Mouse (Mus musculus) CH12.LX (cell line): ENCODE measurements around the gene Fkbp11. TPM values are rescaled to one million over a fixed set of nuclear protein-coding genes. Genes with fewer than 3 reads are reported as not detected.

ENCODE experiments used
- DNase-seq: peaks from one replicate; pipeline ENCODE4 v3.0.0-alpha.2; 2013; ENCODE audit errors: extremely low read depth
- H3K27ac ChIP-seq: 2 replicates; pipeline ENCODE4 v1.5.1; 2012; ENCODE audit warnings: low read depth, mild to moderate bottlenecking, control low read depth, moderate library complexity; ENCODE audit not compliant: insufficient read depth
- H3K27me3 ChIP-seq: replicated peaks from 2 replicates; pipeline ENCODE3; 2012; ENCODE audit warnings: inconsistent platforms
- H3K36me3 ChIP-seq, 2 experiments: replicated peaks in 1 of 2; 2 replicates each; pipeline versions ENCODE3 to v1.6.1; 2012; ENCODE audit warnings: inconsistent platforms in 1 of 2, low read length in 1 of 2, mild to moderate bottlenecking in 1 of 2, mixed read lengths in 1 of 2, moderate library complexity in 1 of 2; ENCODE audit not compliant: control insufficient read depth in 1 of 2, insufficient read depth in 1 of 2
- H3K4me1 ChIP-seq, 2 experiments: 2 replicates each; pipeline ENCODE4 v1.6.1; 2012; ENCODE audit warnings: inconsistent platforms in 1 of 2, moderate library complexity in 1 of 2; ENCODE audit not compliant: insufficient read depth in 2 of 2, control insufficient read depth in 1 of 2
- H3K4me2 ChIP-seq: 2 replicates; pipeline ENCODE4 v1.6.1; 2012; ENCODE audit warnings: low read depth, mild to moderate bottlenecking, control low read depth; ENCODE audit not compliant: poor library complexity, insufficient read depth, severe bottlenecking
- H3K4me3 ChIP-seq, 3 experiments: fragments of 150-350 bp in 1 of 3; sonication (generic) in 1 of 3; replicated peaks in 1 of 3; 2 replicates each; pipeline versions ENCODE3 to v1.5.1; 2011 to 2012; ENCODE audit warnings: low read depth in 2 of 3, low read length in 2 of 3, mild to moderate bottlenecking in 2 of 3, moderate library complexity in 2 of 3, control low read depth in 1 of 3, improper control_type of control experiment in 1 of 3, inconsistent platforms in 1 of 3, mixed read lengths in 1 of 3; ENCODE audit not compliant: poor library complexity in 1 of 3
- H3K79me2 ChIP-seq: replicated peaks from 2 replicates; pipeline ENCODE4 v1.6.1; 2012; ENCODE audit warnings: mild to moderate bottlenecking, moderate library complexity; ENCODE audit not compliant: control insufficient read depth, poor library complexity, insufficient read depth, severe bottlenecking; ENCODE audit errors: extremely low read depth
- H3K9ac ChIP-seq: 2 replicates; pipeline ENCODE4 v1.6.1; 2012; ENCODE audit warnings: low read depth, mild to moderate bottlenecking, control low read depth, moderate library complexity; ENCODE audit not compliant: insufficient read depth
- H3K9me3 ChIP-seq: replicated peaks from 2 replicates; pipeline ENCODE3; 2012; ENCODE audit warnings: low read length, inconsistent platforms, mixed read lengths
- BHLHE40 ChIP-seq: IDR thresholded peaks from 2 replicates; pipeline ENCODE4 v1.6.1; 2011; ENCODE audit warnings: mild to moderate bottlenecking, low read depth, low read length, improper control_type of control experiment
- CHD2 ChIP-seq: IDR thresholded peaks from 2 replicates; pipeline ENCODE4 v1.6.1; 2011; ENCODE audit warnings: low read length, improper control_type of control experiment
- CTCF ChIP-seq, 2 experiments: IDR thresholded peaks in 1 of 2; conservative IDR thresholded peaks in 1 of 2; 2 replicates each; pipeline ENCODE4 v1.5.1; 2011 to 2012; ENCODE audit warnings: low read depth in 2 of 2, low read length in 2 of 2, improper control_type of control experiment in 1 of 2, inconsistent platforms in 1 of 2, mild to moderate bottlenecking in 1 of 2, moderate library complexity in 1 of 2
- E2F4 ChIP-seq: IDR thresholded peaks from 2 replicates; pipeline ENCODE4 v1.6.1; 2011; ENCODE audit warnings: low read depth, low read length, improper control_type of control experiment; ENCODE audit not compliant: insufficient replicate concordance
- ELF1 ChIP-seq: IDR thresholded peaks from 2 replicates; pipeline ENCODE4 v1.6.1; 2014; ENCODE audit warnings: low read depth, mild to moderate bottlenecking, inconsistent platforms, low read length, improper control_type of control experiment
- HCFC1 ChIP-seq: IDR thresholded peaks from 2 replicates; pipeline ENCODE4 v1.6.1; 2012; ENCODE audit warnings: low read depth, mild to moderate bottlenecking, inconsistent platforms, low read length, improper control_type of control experiment
- IRF4 ChIP-seq: IDR thresholded peaks from 2 replicates; pipeline ENCODE4 v1.6.1; 2014; ENCODE audit warnings: low read depth, mild to moderate bottlenecking, inconsistent platforms, low read length, improper control_type of control experiment
- JUN ChIP-seq: IDR thresholded peaks from 2 replicates; pipeline ENCODE4 v1.6.1; 2011; ENCODE audit warnings: low read depth, mild to moderate bottlenecking, low read length, improper control_type of control experiment, moderate library complexity; ENCODE audit not compliant: insufficient read depth
- MAFK ChIP-seq: IDR thresholded peaks from 2 replicates; pipeline ENCODE4 v1.6.1; 2011; ENCODE audit warnings: low read length, improper control_type of control experiment; ENCODE audit not compliant: insufficient replicate concordance
- MAZ ChIP-seq: IDR thresholded peaks from 2 replicates; pipeline ENCODE4 v1.6.1; 2012; ENCODE audit warnings: low read depth, mild to moderate bottlenecking, inconsistent platforms, low read length, improper control_type of control experiment, moderate library complexity
- MYC ChIP-seq: IDR thresholded peaks from 2 replicates; pipeline ENCODE4 v1.6.1; 2011; ENCODE audit warnings: low read depth, mild to moderate bottlenecking, improper control_type of control experiment, low read length
- POLR2A ChIP-seq: IDR thresholded peaks from 2 replicates; pipeline ENCODE4 v1.6.1; 2011; ENCODE audit warnings: low read depth, mild to moderate bottlenecking, improper control_type of control experiment, low read length
- POLR2AphosphoS2 ChIP-seq: IDR thresholded peaks from 2 replicates; pipeline ENCODE4 v1.6.1; 2011; ENCODE audit warnings: low read depth, low read length, improper control_type of control experiment
- RCOR1 ChIP-seq: conservative IDR thresholded peaks from 2 replicates; pipeline ENCODE4 v1.6.1; 2012; ENCODE audit warnings: low read depth, mild to moderate bottlenecking, inconsistent platforms, low read length, improper control_type of control experiment
- SMC3 ChIP-seq: IDR thresholded peaks from 2 replicates; pipeline ENCODE4 v1.6.1; 2011; ENCODE audit warnings: low read depth, low read length, improper control_type of control experiment
- TBP ChIP-seq: conservative IDR thresholded peaks from 2 replicates; pipeline ENCODE4 v1.6.1; 2011; ENCODE audit warnings: low read depth, low read length, improper control_type of control experiment
- TCF12 ChIP-seq: IDR thresholded peaks from 2 replicates; pipeline ENCODE4 v1.6.1; 2014; ENCODE audit warnings: low read depth, mild to moderate bottlenecking, inconsistent platforms, low read length, improper control_type of control experiment
- UBTF ChIP-seq: IDR thresholded peaks from 2 replicates; pipeline ENCODE4 v1.6.1; 2012; ENCODE audit warnings: low read depth, mild to moderate bottlenecking, inconsistent platforms, low read length, improper control_type of control experiment, moderate library complexity
- USF1 ChIP-seq: IDR thresholded peaks from 2 replicates; pipeline ENCODE4 v1.6.1; 2014; ENCODE audit warnings: low read depth, mild to moderate bottlenecking, inconsistent platforms, low read length, improper control_type of control experiment
- USF2 ChIP-seq: conservative IDR thresholded peaks from 2 replicates; pipeline ENCODE4 v1.6.1; 2011; ENCODE audit warnings: low read depth, low read length, improper control_type of control experiment
- ZC3H11A ChIP-seq: IDR thresholded peaks from 2 replicates; pipeline ENCODE4 v1.6.1; 2012; ENCODE audit warnings: low read depth, mild to moderate bottlenecking, inconsistent platforms, low read length, improper control_type of control experiment
- ZKSCAN1 ChIP-seq: IDR thresholded peaks from 2 replicates; pipeline ENCODE4 v1.6.1; 2012; ENCODE audit warnings: low read depth, inconsistent platforms, low read length, improper control_type of control experiment, borderline replicate concordance
- dilution Hi-C: fragments of 300-500 bp; cut with MboI; formaldehyde crosslinking; loops from 2 replicates; pipeline ENCODE4 v1.14.3; 2020; ENCODE audit warnings: low sequenced_read_pairs; ENCODE audit not compliant: extremely low pct_unique_long_range_greater_than_20kb, extremely low pct_ligation_motif_present
- in situ Hi-C: fragments of 300-500 bp; cut with MboI; formaldehyde crosslinking; loops from 3 replicates; pipeline ENCODE4 v1.14.3; 2019; ENCODE audit warnings: low sequenced_read_pairs, low pct_ligation_motif_present, low pct_unique_long_range_greater_than_20kb, mixed read lengths
- polyA plus RNA-seq: library from polyadenylated mRNA; unstranded; fragments of >175 nt; gene quantifications from 2 replicates; pipeline ENCODE4 v1.2.1, GENCODE M21; 2012; ENCODE audit warnings: low read depth; ENCODE audit not compliant: insufficient read length
- total RNA-seq, 2 experiments: library from RNA; depleted of rRNA; stranded (reverse); fragments of 300-350 nt in 1 of 2; fragments of >200 nt in 1 of 2; gene quantifications; 2 replicates each; pipeline ENCODE4 v1.2.3; 2012 to 2014

Fkbp11 gene
- total and polyA plus RNA-seq, 3 experiments: 21.0 to 75.0 (median 22.2) TPM

DNA sequence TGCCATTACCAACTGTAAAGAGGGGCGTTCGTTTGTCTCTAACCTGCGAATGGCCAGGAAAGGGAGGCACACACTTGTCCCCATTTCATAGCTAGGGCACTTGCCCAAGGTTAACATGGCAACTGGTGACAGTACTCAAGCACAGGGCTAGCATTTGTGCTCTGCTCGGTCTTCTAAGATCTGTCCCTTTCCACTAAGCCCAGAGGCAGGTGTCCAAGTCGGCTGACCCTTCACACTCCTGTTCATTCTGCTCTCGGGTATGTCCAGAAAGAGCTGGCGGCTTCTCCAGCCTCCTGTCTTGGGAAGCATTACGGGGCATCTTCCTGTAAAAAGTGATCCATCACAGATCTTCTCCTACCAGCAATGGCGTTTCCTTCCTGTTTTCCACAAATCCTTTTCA lies 368 bp upstream of the Fkbp11 start:
- dilution Hi-C loops: no loop called here
- H3K9ac ChIP-seq: no peak overlapping the region

GRCm38 (mm10) chr15:98726746-98727145 lies 1.3 kb downstream of the Fkbp11 start:
- Histone ChIP-seq H3K4me3 (peak overlapping the region; percentile 54 to 79 (median 63)), H3K4me1 (peaks cover 3 to 11% of the 10 kb centered on the region in 2 experiments; a peak in 3 of 4 replicates), H3K27me3 (no peaks in the 10 kb centered on the region)
- no peak for TF ChIP-seq CHD2
- TF ChIP-seq POLR2AphosphoS2: no peak
- TF ChIP-seq IRF4: no peak
- TF ChIP-seq BHLHE40: no peak
- TF ChIP-seq SMC3: no peak
- no peak for TF ChIP-seq POLR2A
- no peak for TF ChIP-seq MAFK
- TF ChIP-seq HCFC1: no peak
- TF ChIP-seq CTCF (conservative IDR thresholded peaks at IDR 0.05 in 1 of 2, IDR thresholded peaks at IDR 0.05 in 1 of 2; ENCODE audit: low read depth in 2 of 2, low read length in 2 of 2): no peak
- no peak for TF ChIP-seq TCF12
- TF ChIP-seq, all 38 proteins: peak for 0
- in situ Hi-C loops (no loop called here), dilution Hi-C loops (no loop called here)
- H3K36me3 ChIP-seq: peaks cover 0 to 8% of the 10 kb centered on the region in 2 experiments
- no peaks in the 10 kb centered on the region for H3K79me2 ChIP-seq
- H3K4me2 ChIP-seq: peak overlapping the region; percentile 41
- no peak for DNase-seq
- peak overlapping the region; percentile 49 for H3K9ac ChIP-seq
- H3K9me3 ChIP-seq: no peaks in the 10 kb centered on the region
- H3K27ac ChIP-seq: no peak overlapping the region

More for the DNA sequence above, 368 bp upstream of the Fkbp11 start:
- in situ Hi-C loops: no loop called here
- H3K36me3 ChIP-seq: peaks cover 0 to 15% of the 10 kb centered on the region in 2 experiments
- H3K4me3 ChIP-seq: peak overlapping the region in 2 of 3 experiments; percentile 63 to 79
- no peaks in the 10 kb centered on the region for H3K9me3 ChIP-seq
- DNase-seq: no peak
- no peaks in the 10 kb centered on the region for H3K79me2 ChIP-seq
- peak overlapping the region; percentile 41 for H3K4me2 ChIP-seq
- H3K4me1 ChIP-seq: peaks cover 3 to 14% of the 10 kb centered on the region in 2 experiments
- no peak for TF ChIP-seq POLR2AphosphoS2
- TF ChIP-seq UBTF: no peak
- no peak for TF ChIP-seq JUN
- TF ChIP-seq USF2: no peak
- no peak for TF ChIP-seq USF1
- TF ChIP-seq E2F4: no peak
- TF ChIP-seq ZKSCAN1: no peak
- TF ChIP-seq MAFK: no peak
- no peak for TF ChIP-seq ZC3H11A
- no peak for TF ChIP-seq MAZ
- no peak for TF ChIP-seq ELF1
- no peak for TF ChIP-seq TBP
- no peak for TF ChIP-seq RCOR1
- no peak for TF ChIP-seq MYC
- H3K27me3 ChIP-seq: no peaks in the 10 kb centered on the region
- H3K27ac ChIP-seq: no peak overlapping the region
